Mouse (Mus musculus) kidney, embryonic 16.5 days (tissue): Measurements from ENCODE around the gene Sigirr. TPM values are rescaled to one million over a fixed set of nuclear protein-coding genes. Genes with fewer than 3 reads are reported as not detected.

Experiments
- ATAC-seq: fragments of 200-750 bp; cut with Nextera tagmentation; 2 replicates; pipeline ENCODE4 v1.8.0; 2017; ENCODE audit warnings: moderate TSS enrichment; ENCODE audit not compliant: low FRiP score, low TSS enrichment
- H3K27ac ChIP-seq: fragments of 300-500 bp; sonication (generic); 2 replicates; pipeline ENCODE4 v1.5.1; 2014; ENCODE audit warnings: low read length
- H3K27me3 ChIP-seq: fragments of 300-500 bp; sonication (generic); 2 replicates; pipeline ENCODE4 v1.6.1; 2014; ENCODE audit warnings: low read length, control low read depth, mixed read lengths; ENCODE audit not compliant: insufficient read depth
- H3K36me3 ChIP-seq: fragments of 300-500 bp; sonication (generic); 2 replicates; pipeline ENCODE4 v1.6.1; 2014; ENCODE audit warnings: low read length, control low read depth, mixed read lengths; ENCODE audit not compliant: insufficient read depth
- H3K4me1 ChIP-seq: fragments of 300-500 bp; sonication (generic); 2 replicates; pipeline ENCODE4 v1.6.1; 2014; ENCODE audit warnings: low read length, control low read depth, mixed read lengths; ENCODE audit not compliant: insufficient read depth
- H3K4me2 ChIP-seq: fragments of 300-500 bp; sonication (generic); replicated peaks from 2 replicates; pipeline ENCODE4 v1.6.1; 2014; ENCODE audit warnings: low read depth, low read length
- H3K4me3 ChIP-seq: fragments of 300-500 bp; sonication (generic); 2 replicates; pipeline ENCODE4 v1.5.1; 2014; ENCODE audit warnings: mild to moderate bottlenecking, low read length
- H3K9ac ChIP-seq: fragments of 300-500 bp; sonication (generic); replicated peaks from 2 replicates; pipeline ENCODE4 v1.6.1; 2014; ENCODE audit warnings: low read length
- H3K9me3 ChIP-seq: fragments of 300-500 bp; sonication (generic); 2 replicates; pipeline ENCODE4 v1.6.1; 2016; ENCODE audit warnings: low read length, control low read depth
- WGBS: fragments of 180-500 bp; shearing (Covaris S2); extraction: QIAGEN DNeasy Blood & Tissue Kit; methylation state at CpG from one replicate; pipeline ENCODE4 v1.1.7; 2014; 5-methylcytosine and 5-hydroxymethylcytosine counted together
- polyA plus RNA-seq: library from polyadenylated mRNA; unstranded; fragments of >200 nt; fragmentation: Nextera tagmentation; extraction: Ambion mirVana; gene quantifications from 2 replicates; pipeline ENCODE4 v1.2.1, GENCODE M21; 2015

The Sigirr gene
- polyA plus RNA-seq, 1 experiment from 2014 or later = 45.2 TPM

- 52% methylated on average over 12 of the region's 12 CpGs for WGBS
- no peaks in the 10 kb centered on the region for H3K27me3 ChIP-seq
- H3K9ac ChIP-seq = peak overlapping the region; percentile 87
- 0 out of 2 replicates have a peak, but pooled peaks have one; percentile 1 for ATAC-seq
- H3K36me3 ChIP-seq = peaks cover 19% of the 10 kb centered on the region
- peak overlapping the region; percentile 85 for H3K4me2 ChIP-seq
- H3K4me3 ChIP-seq = peak overlapping the region; percentile 76
- H3K27ac ChIP-seq = no peak overlapping the region
- peaks cover 14% of the 10 kb centered on the region for H3K4me1 ChIP-seq
- H3K9me3 ChIP-seq = no peaks in the 10 kb centered on the region
These were observed 31.8 kb upstream of the Sigirr start for GRCm38 (mm10) chr7:141131904-141132755.

GRCm38 (mm10) chr7:141131024-141131820 is 30.9 kb upstream of the Sigirr start:
- H3K9me3 ChIP-seq = no peaks in the 10 kb centered on the region
- H3K36me3 ChIP-seq = peaks cover 10% of the 10 kb centered on the region
- peak overlapping the region; percentile 85 for H3K4me2 ChIP-seq
- ATAC-seq = peak; percentile 99
- WGBS = under 1% methylated on average over 59 of the region's 59 CpGs
- peak overlapping the region; percentile 76 for H3K4me3 ChIP-seq
- peak overlapping the region; percentile 29; the same call in 1 of the 2 replicates for H3K27ac ChIP-seq
- peaks cover 14% of the 10 kb centered on the region for H3K4me1 ChIP-seq
- peak overlapping the region; percentile 87 for H3K9ac ChIP-seq
- H3K27me3 ChIP-seq = no peaks in the 10 kb centered on the region

- no peak for ATAC-seq
- Histone ChIP-seq H3K36me3 (no peaks in the 10 kb centered on the region), H3K27me3 (no peaks in the 10 kb centered on the region), H3K4me1 (peaks cover 4% of the 10 kb centered on the region), H3K4me2 (peak overlapping the region; percentile 82), H3K27ac (peak overlapping the region; percentile 92), H3K9ac (peak overlapping the region; percentile 78), H3K9me3 (no peaks in the 10 kb centered on the region), H3K4me3 (peak overlapping the region; percentile 65)
- 1% methylated on average over 15 of the region's 15 CpGs for WGBS
These were observed 23.1 kb upstream of the Sigirr start for GRCm38 (mm10) chr7:141123517-141123856.

GRCm38 (mm10) chr7:141122689-141123516 is 22.5 kb upstream of the Sigirr start:
- H3K4me2 ChIP-seq = peak overlapping the region; percentile 82
- peak; percentile 99 for ATAC-seq
- H3K4me1 ChIP-seq = peaks cover 4% of the 10 kb centered on the region
- peak overlapping the region; percentile 92 for H3K27ac ChIP-seq
- no peaks in the 10 kb centered on the region for H3K27me3 ChIP-seq
- H3K9ac ChIP-seq = peak overlapping the region; percentile 78
- no peaks in the 10 kb centered on the region for H3K36me3 ChIP-seq
- 2% methylated on average over 29 of the region's 29 CpGs for WGBS
- peak overlapping the region; percentile 65 for H3K4me3 ChIP-seq
- H3K9me3 ChIP-seq = no peaks in the 10 kb centered on the region

- Histone ChIP-seq H3K27me3 (no peaks in the 10 kb centered on the region), H3K9ac (peak within 1 kb of the TSS; percentile 78), H3K4me1 (peaks cover 4% of the 10 kb centered on the region), H3K36me3 (no peaks in the 10 kb centered on the region), H3K9me3 (no peaks in the 10 kb centered on the region), H3K27ac (peak within 1 kb of the TSS; percentile 92), H3K4me3 (peak within 1 kb of the TSS; percentile 65), H3K4me2 (peak within 1 kb of the TSS; percentile 82)
- ATAC-seq = no peak
- 43% methylated on average over 14 of the region's 14 CpGs for WGBS
These were observed 21.9 kb upstream of the Sigirr start, which contains the start of gene Ptdss2 for GRCm38 (mm10) chr7:141122245-141122644. TSS of gene Ptdss2 (plus strand) at chr7:141122382.

GRCm38 (mm10) chr7:141121051-141121531 is 20.7 kb upstream of the Sigirr start:
- ATAC-seq = no peak
- Histone ChIP-seq H3K27ac (peak overlapping the region; percentile 43; the same call in 1 of the 2 replicates), H3K4me2 (no peak overlapping the region), H3K9ac (no peak overlapping the region), H3K9me3 (no peaks in the 10 kb centered on the region), H3K36me3 (no peaks in the 10 kb centered on the region), H3K27me3 (no peaks in the 10 kb centered on the region), H3K4me3 (no peak overlapping the region), H3K4me1 (peaks cover 4% of the 10 kb centered on the region)
- 70% methylated on average over 5 of the region's 5 CpGs for WGBS

GRCm38 (mm10) chr7:141120605-141121004 is 20.2 kb upstream of the Sigirr start:
- H3K9me3 ChIP-seq = no peaks in the 10 kb centered on the region
- H3K4me3 ChIP-seq = no peak overlapping the region
- H3K4me1 ChIP-seq = peaks cover 4% of the 10 kb centered on the region
- H3K9ac ChIP-seq = no peak overlapping the region
- no peak overlapping the region for H3K27ac ChIP-seq
- 86% methylated on average over 3 of the region's 3 CpGs for WGBS
- H3K27me3 ChIP-seq = no peaks in the 10 kb centered on the region
- H3K36me3 ChIP-seq = no peaks in the 10 kb centered on the region
- no peak for ATAC-seq
- H3K4me2 ChIP-seq = no peak overlapping the region

GRCm38 (mm10) chr7:141119487-141119886 is 19.1 kb upstream of the Sigirr start:
- Histone ChIP-seq H3K27ac (no peak overlapping the region), H3K4me3 (no peak overlapping the region), H3K27me3 (no peaks in the 10 kb centered on the region), H3K36me3 (no peaks in the 10 kb centered on the region), H3K9me3 (no peaks in the 10 kb centered on the region), H3K9ac (no peak overlapping the region), H3K4me1 (peaks cover 4% of the 10 kb centered on the region), H3K4me2 (no peak overlapping the region)
- WGBS = 74% methylated on average over 3 of the region's 3 CpGs
- ATAC-seq = no peak

- Histone ChIP-seq H3K4me2 (peak within 1 kb of the TSS; percentile 43), H3K36me3 (no peaks in the 10 kb centered on the region), H3K9ac (peak within 1 kb of the TSS; percentile 10), H3K4me3 (peak within 1 kb of the TSS; percentile 23), H3K27me3 (no peaks in the 10 kb centered on the region), H3K4me1 (peaks cover 4% of the 10 kb centered on the region), H3K9me3 (no peaks in the 10 kb centered on the region), H3K27ac (no peak within 1 kb of the TSS)
- 17% methylated on average over 9 of the region's 9 CpGs for WGBS
- ATAC-seq = peak; percentile 18; the same call in 1 of the 2 replicates
These were observed 17.3 kb upstream of the Sigirr start, which contains the start of gene Ano9 for GRCm38 (mm10) chr7:141117636-141118035. TSS of gene Ano9 (minus strand) at chr7:141117806.
